Mouse (Mus musculus): ENCODE data around the gene Ganab. TPM values are rescaled to one million over a fixed set of nuclear protein-coding genes. Genes with fewer than 3 reads are reported as not detected.

The Ganab gene
- polyA plus RNA-seq, 1 experiment from 2014 or later = 130 TPM

DNA sequence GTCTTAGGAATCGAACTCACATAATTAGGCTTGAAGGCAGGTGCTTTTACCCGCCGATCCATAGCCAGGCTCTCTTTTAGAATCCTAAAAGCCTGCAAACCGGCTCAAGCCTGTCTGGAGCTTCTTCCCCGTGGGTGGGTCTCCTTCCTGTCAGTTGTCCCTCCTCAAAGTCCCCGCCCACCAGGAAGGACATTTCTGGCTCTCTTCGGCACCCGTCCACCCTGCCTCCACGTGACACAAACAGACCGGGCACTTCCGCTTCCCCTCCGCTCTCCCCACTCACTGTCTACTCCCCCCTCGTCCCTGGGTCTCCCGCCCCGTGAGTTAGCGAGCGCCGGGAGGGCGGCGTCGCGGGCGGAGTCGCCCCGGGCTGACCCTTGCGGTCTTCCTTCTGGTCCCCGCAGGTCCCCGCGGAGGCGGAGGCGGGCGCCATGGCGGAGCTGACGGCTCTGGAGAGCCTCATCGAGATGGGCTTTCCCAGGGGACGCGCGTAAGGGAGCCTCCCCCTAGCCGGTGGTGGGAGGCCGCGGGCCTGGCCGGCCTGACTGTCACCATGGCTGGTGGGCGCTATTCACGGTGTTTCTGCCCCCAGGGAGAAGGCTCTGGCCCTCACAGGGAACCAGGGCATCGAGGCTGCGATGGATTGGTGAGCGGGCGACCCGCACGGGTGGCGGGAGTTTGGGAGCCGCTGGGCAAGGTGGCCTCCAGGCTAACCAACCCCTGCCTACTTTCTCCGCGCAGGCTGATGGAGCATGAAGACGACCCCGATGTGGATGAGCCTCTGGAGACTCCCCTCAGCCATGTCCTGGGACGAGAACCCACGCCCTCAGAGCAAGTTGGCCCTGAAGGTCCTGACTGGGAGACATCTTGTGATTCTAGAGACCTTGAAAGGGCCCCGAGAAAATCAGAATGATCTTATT lies 26.3 kb upstream of the Ganab start, which contains the start of gene Ubxn1:
Gene Ubxn1 (plus strand): TSS at position 230 of the 920 bp plus-strand sequence.
- peak within 1 kb of the TSS; percentile 81 for H3K4me3 ChIP-seq (replicated peaks)
- peaks cover 35% of the 10 kb centered on the region for H3K36me3 ChIP-seq
- ATAC-seq (replicated peaks; ENCODE audit: low FRiP score) = peak; percentile 97
- no peaks in the 10 kb centered on the region for H3K27me3 ChIP-seq
- no peaks in the 10 kb centered on the region for H3K9me3 ChIP-seq (replicated peaks)
- peaks cover 13% of the 10 kb centered on the region for H3K4me1 ChIP-seq
- under 1% methylated on average over 59 of the region's 59 CpGs for WGBS
- H3K9ac ChIP-seq = peak within 1 kb of the TSS; percentile 92
- peak within 1 kb of the TSS; percentile 79 for H3K4me2 ChIP-seq
- H3K27ac ChIP-seq = peak within 1 kb of the TSS; percentile 86

DNA sequence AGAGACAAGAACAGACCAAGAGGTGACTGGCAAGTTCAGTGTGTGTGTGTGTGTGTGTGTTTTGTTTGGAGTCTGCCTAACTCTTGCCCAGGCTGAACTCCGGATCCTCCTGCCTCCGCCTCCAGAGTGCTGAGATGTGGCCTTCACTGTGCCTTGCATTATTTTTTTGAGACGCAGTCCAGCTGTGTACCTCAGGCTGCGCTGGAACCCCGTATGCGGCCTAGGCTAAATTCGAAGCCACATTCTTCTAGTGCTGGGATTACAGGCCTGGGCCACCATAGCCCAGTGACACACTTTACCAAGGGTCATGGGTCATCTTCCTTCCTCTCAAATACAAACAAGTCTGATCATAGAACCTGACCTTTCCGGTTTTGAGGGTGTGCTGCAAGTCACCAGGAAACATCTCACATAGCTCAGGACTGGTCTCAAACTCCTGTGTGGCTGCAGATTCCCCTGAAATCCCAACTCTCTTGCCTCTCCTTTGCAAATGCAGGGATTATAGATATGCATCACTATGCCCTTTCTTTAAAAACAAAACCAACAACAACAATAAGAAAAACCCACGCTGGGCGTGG lies 25.5 kb upstream of the Ganab start:
- peak overlapping the region; percentile 92 for H3K9ac ChIP-seq
- WGBS = 60% methylated on average over 10 of the region's 10 CpGs
- H3K4me1 ChIP-seq = peaks cover 13% of the 10 kb centered on the region
- H3K27me3 ChIP-seq = no peaks in the 10 kb centered on the region
- H3K4me3 ChIP-seq (replicated peaks) = peak overlapping the region; percentile 81
- no peaks in the 10 kb centered on the region for H3K9me3 ChIP-seq (replicated peaks)
- peaks cover 44% of the 10 kb centered on the region for H3K36me3 ChIP-seq
- peak overlapping the region; percentile 86 for H3K27ac ChIP-seq
- peak overlapping the region; percentile 79 for H3K4me2 ChIP-seq
- no peak for ATAC-seq (replicated peaks; ENCODE audit: low FRiP score)

DNA sequence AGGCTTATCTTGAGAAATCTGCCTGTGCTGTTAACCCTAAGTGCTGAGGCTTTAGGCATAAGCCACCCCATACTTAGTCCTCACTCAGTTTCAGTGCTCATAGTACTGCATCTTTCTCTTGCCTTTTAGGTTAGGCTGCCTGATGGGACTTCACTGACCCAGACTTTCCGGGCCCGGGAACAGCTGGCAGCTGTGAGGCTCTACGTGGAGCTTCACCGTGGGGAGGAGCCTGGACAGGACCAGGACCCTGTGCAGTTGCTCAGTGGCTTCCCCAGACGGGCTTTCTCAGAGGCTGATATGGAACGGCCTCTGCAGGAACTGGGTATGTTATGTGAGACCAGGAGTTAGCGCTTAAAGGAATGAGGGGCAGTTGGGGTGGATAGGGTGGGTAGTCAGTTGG lies 22.8 kb upstream of the Ganab start:
- peaks cover 23% of the 10 kb centered on the region for H3K4me1 ChIP-seq
- H3K4me3 ChIP-seq (replicated peaks) = no peak overlapping the region
- H3K9ac ChIP-seq = no peak overlapping the region
- peaks cover 56% of the 10 kb centered on the region for H3K36me3 ChIP-seq
- no peaks in the 10 kb centered on the region for H3K27me3 ChIP-seq
- no peak overlapping the region for H3K4me2 ChIP-seq
- H3K27ac ChIP-seq = no peak overlapping the region
- 96% methylated on average over 7 of the region's 7 CpGs for WGBS
- no peaks in the 10 kb centered on the region for H3K9me3 ChIP-seq (replicated peaks)
- no peak for ATAC-seq (replicated peaks; ENCODE audit: low FRiP score)

DNA sequence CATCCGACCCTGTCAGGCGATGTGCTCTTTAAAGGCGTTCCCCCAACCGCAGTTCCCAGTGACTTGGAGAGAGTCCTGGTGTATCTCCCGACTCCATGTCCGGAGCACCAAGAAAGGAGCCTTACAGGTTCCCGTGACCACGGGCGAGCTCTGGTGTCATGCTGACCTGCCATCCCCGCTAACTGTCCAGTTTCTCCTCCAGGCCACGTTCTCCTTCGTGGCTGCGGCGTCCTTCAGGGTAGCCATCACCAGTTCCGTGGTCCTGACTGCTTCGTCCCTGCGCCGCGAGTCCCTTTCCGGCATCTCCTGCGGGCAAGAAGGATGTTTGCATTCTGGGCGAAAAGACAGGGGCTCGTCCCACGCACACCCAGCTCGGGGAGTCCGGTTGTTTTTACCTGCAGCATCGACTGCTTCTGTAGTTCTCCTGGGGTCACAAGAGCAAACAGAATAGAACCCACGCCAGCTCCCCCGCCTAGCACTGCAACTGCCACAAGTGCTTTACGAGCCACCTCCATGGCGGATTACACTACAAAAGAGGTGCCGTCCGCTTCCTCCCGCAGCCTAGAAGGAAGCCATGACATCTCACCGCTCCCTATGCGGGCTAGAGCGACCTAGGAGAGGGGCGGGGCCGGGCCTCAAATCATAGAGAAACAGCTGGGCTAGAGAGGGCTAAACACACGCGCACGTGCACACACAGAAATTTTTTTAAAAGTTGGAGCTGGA lies 17.4 kb upstream of the Ganab start, which contains the start of gene Uqcc3:
Gene Uqcc3 (minus strand): TSS at position 613 of the 723 bp plus-strand sequence.
- peaks cover 15% of the 10 kb centered on the region for H3K4me1 ChIP-seq
- H3K27ac ChIP-seq = peak within 1 kb of the TSS; percentile 92
- no peaks in the 10 kb centered on the region for H3K27me3 ChIP-seq
- H3K9ac ChIP-seq = peak within 1 kb of the TSS; percentile 78
- peak within 1 kb of the TSS; percentile 79 for H3K4me2 ChIP-seq
- peak; percentile 97 for ATAC-seq (replicated peaks; ENCODE audit: low FRiP score)
- H3K4me3 ChIP-seq (replicated peaks) = peak within 1 kb of the TSS; percentile 79
- peaks cover 31% of the 10 kb centered on the region for H3K36me3 ChIP-seq
- no peaks in the 10 kb centered on the region for H3K9me3 ChIP-seq (replicated peaks)
- under 1% methylated on average over 42 of the region's 42 CpGs for whole genome bisulfite sequencing

DNA sequence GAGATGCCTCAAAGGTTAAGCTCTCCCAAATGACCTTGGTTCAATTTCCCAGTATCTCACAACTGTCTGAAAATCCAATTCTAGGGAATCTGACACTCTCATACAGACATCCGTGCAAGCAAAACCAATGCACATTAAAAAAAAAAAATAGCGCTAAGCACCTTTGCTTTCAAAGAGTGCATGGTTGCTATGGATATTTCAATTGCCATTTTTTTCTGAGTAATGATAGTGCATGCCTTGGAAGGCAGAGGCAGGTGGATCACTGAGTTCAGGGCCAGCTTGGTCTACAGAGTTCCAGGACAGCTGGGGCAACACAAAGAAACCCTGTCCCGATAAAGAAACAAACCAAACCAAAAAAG lies 16.9 kb upstream of the Ganab start:
- H3K36me3 ChIP-seq = peaks cover 26% of the 10 kb centered on the region
- H3K27ac ChIP-seq = peak overlapping the region; percentile 92
- peaks cover 15% of the 10 kb centered on the region for H3K4me1 ChIP-seq
- H3K9ac ChIP-seq = peak overlapping the region; percentile 78
- 12% methylated on average over 3 of the region's 3 CpGs for WGBS
- no peak for ATAC-seq (replicated peaks; ENCODE audit: low FRiP score)
- H3K27me3 ChIP-seq = no peaks in the 10 kb centered on the region
- peak overlapping the region; percentile 79 for H3K4me3 ChIP-seq (replicated peaks)
- no peaks in the 10 kb centered on the region for H3K9me3 ChIP-seq (replicated peaks)
- H3K4me2 ChIP-seq = peak overlapping the region; percentile 79

DNA sequence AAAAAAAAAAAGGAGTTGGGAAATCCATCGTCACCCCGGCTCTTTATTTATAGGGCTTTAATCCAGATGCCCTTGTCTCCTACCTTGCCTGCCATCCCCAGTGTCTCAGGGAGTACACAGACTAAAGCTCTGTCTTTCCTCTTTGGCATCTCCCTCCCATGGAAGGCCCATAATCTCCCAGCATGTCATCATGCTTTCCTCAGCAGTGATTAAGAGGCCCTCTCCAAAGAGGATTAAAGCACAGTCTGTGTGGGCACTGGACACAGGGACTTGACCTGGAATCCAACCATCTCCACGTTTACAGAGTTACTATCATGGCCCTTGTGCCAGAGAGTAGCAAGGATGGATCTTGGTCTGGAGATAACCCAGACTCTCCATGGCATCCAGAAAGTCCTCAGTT lies 14.3 kb upstream of the Ganab start, which contains the start of the genes Lbhd1 and Gm49403:
Gene Lbhd1 (plus strand): TSS at position 117 of the 400 bp plus-strand sequence.
Gene Gm49403 (plus strand): TSS at position 315 of the 400 bp plus-strand sequence.
- no peak within 1 kb of the TSS for H3K27ac ChIP-seq
- H3K9ac ChIP-seq = no peak within 1 kb of the TSS
- H3K9me3 ChIP-seq (replicated peaks) = no peaks in the 10 kb centered on the region
- no peak within 1 kb of the TSS for H3K4me2 ChIP-seq
- H3K4me1 ChIP-seq = peaks cover 27% of the 10 kb centered on the region
- no peak for ATAC-seq (replicated peaks; ENCODE audit: low FRiP score)
- WGBS = 77% methylated on average over 3 of the region's 3 CpGs
- H3K4me3 ChIP-seq (replicated peaks) = no peak within 1 kb of the TSS
- no peaks in the 10 kb centered on the region for H3K27me3 ChIP-seq
- peaks cover 3% of the 10 kb centered on the region; the same call in 1 of the 2 replicates for H3K36me3 ChIP-seq

DNA sequence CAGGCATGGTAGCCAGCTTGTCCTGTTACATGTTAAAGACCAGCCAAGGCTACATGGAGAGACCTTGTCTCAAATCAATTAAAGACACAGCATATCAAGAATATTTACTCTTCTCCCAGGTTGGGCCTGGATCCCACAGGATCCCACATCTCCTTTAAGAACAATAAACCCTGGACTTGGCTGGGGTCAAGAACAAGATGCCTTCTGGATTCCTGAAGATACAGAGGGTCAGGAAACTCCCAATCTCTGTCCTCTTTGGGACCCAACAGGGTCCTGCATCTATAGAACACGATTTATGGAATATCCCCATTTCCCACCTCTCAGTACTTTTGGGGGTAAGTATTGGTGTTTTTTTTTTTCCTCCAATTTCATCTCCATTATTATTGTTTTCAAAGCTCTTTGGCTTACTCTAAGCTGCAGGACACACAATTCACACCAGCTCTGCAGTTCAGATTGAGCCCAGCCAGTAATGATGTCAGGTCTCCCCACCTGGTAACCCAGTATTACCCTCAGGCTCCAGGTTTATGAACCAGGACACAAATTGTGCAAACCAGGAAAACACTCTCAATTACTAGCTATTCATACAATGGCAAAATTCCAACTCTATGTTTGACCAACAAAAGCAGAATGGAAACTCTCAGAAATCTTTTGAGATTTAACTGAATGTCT lies 10.8 kb upstream of the Ganab start:
- peak overlapping the region; percentile 56 for H3K4me2 ChIP-seq
- 59% methylated on average over 1 of the region's 1 CpGs for WGBS
- H3K9me3 ChIP-seq (replicated peaks) = no peaks in the 10 kb centered on the region
- H3K27me3 ChIP-seq = no peaks in the 10 kb centered on the region
- H3K4me3 ChIP-seq (replicated peaks) = peak overlapping the region; percentile 72; the same call in 1 of the 2 replicates
- H3K27ac ChIP-seq = peak overlapping the region; percentile 93
- no peak for ATAC-seq (replicated peaks; ENCODE audit: low FRiP score)
- peaks cover 19% of the 10 kb centered on the region for H3K4me1 ChIP-seq
- H3K9ac ChIP-seq = no peak overlapping the region
- H3K36me3 ChIP-seq = peaks cover 16% of the 10 kb centered on the region

DNA sequence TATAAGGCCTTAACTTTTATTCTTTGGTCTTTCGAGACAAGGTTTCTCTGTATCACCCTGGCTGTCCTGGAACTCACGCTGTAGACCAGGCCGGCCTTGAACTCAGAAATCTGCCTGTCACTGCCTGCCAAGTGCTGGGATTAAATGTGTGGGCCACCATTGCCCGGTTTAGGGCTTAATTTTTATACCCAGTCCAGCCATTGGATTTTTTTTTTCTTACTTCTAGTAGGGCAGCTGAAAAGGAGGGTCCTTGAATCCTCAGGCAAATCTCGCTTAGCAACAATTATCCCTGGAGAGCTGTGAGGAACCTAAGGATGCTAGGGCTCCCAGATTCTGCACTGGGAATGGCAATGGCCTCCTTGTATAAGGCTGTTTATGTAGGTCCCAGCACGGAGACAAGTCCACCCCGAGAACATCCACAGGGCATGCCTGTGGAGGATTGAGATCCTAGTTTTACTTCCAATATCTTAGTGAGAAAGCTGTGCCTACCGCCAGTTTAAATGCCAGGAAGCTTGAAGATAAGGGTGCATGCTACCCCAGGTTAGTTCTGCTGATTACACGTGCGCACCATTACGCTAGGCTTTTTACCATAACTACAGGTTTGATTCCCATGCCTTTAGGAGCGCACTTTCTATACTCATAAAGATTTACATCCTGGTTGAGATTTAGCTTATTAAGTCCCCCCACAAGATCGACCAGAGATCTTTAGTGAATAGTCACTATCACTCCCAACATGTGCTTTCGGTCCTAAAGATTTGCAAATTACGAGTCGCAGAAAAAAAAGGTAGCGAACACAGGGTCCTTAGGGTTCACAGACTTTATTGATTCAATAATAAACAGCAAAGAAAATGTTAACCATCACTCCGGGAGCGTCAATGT lies 10.0 kb upstream of the Ganab start:
- ATAC-seq (replicated peaks; ENCODE audit: low FRiP score) = no peak
- WGBS = 14% methylated on average over 19 of the region's 19 CpGs

DNA sequence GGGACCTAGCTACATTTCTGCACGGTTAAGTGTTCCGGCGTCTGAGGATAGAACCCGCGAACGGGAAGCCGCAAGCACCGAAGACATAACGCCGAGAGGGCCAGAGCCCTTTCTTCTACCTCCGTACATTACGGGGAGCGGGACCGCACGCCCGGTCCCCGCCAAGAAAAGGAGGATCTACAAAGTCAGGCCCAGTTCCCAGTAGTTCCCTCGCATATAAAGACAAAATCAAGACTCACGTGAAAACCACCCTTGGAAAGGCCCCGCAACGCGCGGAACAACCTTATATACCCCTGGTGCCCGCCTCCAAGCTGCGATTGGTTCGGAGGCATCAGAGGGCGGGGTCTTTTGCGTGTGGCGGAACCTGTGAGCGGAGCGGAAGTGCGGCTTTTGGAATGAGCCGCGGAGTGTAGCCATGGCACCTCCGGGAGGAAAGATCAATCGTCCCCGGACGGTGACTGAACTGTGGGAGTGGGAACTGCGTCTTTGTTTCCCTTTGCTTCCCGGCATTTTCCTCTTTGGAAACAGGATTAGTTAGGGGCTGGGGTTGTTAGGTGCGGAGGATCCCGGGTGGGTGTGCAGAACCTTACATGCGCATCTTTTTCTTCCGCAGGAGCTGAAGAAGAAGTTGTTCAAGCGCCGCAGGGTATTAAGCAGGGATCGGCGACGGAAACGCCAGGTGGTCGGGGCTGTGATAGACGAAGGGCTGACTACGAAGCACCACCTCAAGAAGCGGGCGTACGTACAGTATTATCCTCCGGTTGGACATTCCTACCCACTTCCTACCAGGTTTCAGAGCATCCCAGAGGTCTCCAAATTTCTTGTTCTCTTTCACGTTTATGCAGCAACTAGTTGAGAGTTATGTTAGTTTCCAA lies 9.1 kb upstream of the Ganab start, which contains the start of the genes 1810009A15Rik and Gm49416:
Gene 1810009A15Rik (plus strand): TSS at position 343 of the 875 bp plus-strand sequence.
Gene Gm49416 (plus strand): TSS at position 416 of the 875 bp plus-strand sequence.
- Histone ChIP-seq H3K9ac (peak within 1 kb of the TSS; percentile 78), H3K27ac (peak within 1 kb of the TSS; percentile 93), H3K4me2 (peak within 1 kb of the TSS; percentile 56), H3K36me3 (peaks cover 16% of the 10 kb centered on the region), H3K4me3 (replicated peaks) (peak within 1 kb of the TSS; percentile 72), H3K9me3 (replicated peaks) (no peaks in the 10 kb centered on the region), H3K4me1 (peaks cover 28% of the 10 kb centered on the region), H3K27me3 (no peaks in the 10 kb centered on the region)
- WGBS = under 1% methylated on average over 58 of the region's 58 CpGs
- ATAC-seq (replicated peaks; ENCODE audit: low FRiP score) = peak; percentile 94

More for the DNA sequence above, 10.0 kb upstream of the Ganab start:
- no peaks in the 10 kb centered on the region for H3K27me3 ChIP-seq
- H3K4me2 ChIP-seq = peak overlapping the region; percentile 56
- H3K4me3 ChIP-seq (replicated peaks) = peak overlapping the region; percentile 72
- no peaks in the 10 kb centered on the region for H3K9me3 ChIP-seq (replicated peaks)
- peaks cover 16% of the 10 kb centered on the region for H3K36me3 ChIP-seq
- peak overlapping the region; percentile 78 for H3K9ac ChIP-seq
- peaks cover 23% of the 10 kb centered on the region for H3K4me1 ChIP-seq
- peak overlapping the region; percentile 93 for H3K27ac ChIP-seq

Measured in kidney, embryonic 15.5 days (tissue).